Mouse (Mus musculus) CD8-positive naive resting alpha-beta T cell, adult 2 months (primary cell): ENCODE results near the gene Cdkl1.

Experiments
- DNase-seq, 2 experiments: peaks; one replicate each; pipeline ENCODE4 v3.0.0; 2022; ENCODE audit warnings: low read depth in 2 of 2, low spot score in 2 of 2

Gene Cdkl1

DNA sequence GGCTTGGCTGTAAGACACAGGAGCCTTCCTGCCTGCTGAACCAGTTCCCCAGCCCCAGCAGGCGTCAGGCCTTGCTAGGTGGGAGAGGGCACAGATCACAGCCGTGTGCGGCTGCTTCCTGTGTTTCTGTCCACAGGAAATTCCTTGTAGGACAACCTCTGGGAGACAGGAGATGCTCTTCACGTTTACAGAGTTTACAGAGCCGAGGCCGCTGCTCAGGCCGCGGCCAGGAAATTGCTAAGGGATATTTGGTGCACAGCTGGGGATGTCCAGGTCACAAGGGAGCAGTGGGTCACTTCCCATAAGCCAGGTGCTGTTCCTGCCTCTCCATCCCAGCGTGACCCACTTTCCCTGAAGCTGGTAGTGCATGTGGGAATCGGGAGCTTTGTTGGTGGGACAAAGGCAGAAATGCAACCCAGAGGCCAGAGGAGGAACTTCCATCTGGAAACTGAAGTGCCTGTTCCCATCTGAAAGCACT lies 39.2 kb downstream of the Cdkl1 start:
- DNase-seq, result no peak

DNA sequence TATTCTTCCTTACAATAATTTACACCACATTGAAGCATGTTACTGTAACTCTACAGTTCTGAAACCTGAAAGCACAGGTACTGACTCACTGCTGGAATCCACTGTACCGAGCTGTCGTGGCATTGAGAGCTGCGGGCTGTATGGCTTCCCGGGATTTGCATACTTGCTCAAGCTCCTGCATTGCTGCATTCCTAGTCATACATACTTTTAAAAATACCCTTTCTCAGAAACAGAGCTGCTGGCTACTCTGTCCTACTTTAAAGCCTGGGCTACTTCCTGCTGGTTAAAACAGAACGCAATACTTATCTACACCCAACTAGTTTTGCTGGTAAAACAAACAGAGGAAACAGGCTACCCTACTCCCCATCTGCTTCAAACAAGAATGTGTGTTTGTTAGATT lies 46.9 kb downstream of the Cdkl1 start:
- no peak for DNase-seq

DNA sequence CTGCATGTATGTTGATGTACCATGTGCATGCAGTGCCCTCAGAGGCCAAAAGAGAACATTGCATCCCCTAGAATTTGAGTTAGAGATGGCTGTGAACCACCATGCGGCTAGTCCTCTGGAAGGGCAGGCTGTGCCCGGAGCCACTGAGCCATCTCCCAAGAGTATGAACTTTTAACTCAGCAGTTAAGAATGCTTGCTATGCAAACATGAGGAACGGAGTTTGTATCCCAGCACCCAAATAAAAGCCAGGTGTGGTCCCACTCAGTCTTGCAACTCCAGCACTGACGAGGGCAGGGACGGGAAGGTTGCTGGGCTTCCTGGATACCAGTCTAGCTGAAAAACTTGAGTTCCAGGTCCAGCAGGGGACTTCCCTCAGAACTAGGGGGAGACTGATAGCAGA lies 49.1 kb downstream of the Cdkl1 start:
- DNase-seq, result no peak

DNA sequence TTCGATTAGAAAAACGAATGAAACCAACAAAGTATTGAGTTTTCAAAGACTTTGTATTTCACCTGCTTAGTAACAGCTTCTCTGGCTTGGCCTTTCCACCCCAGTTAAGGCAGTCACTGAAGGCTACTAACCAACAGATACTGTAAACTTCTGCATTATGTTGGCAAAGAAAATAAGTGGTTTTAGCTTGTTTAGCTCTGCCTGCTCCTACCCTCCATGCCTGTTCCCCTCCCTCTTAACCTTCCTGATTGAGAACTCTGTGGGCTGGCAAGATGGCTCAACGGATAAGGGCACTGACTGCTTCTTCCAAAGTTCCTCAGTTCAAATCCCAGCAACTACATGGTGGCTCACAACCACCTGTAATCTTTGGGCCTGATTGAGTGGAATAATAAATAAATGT lies 57.1 kb downstream of the Cdkl1 start:
- DNase-seq, result no peak

DNA sequence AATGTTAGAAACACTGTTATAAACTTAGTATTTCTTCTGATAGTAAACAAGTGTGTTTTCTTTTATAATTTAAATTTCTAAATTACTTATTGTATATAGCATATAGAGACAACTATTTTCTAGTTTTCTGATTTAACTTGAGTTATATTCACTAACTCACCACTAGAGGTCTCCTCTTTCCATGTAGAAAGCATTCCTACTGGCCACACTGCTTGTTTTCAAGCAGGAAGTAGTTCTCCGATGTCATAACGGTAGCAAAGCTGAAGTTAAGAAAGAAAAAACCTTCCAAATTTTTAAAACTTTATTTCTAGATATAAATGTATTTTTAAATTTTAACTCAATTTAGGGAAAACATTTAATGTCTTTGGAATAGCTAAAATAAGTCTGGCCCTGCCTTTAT lies 57.5 kb downstream of the Cdkl1 start:
- DNase-seq, result peak in 1 of 2 experiments; percentile 14

DNA sequence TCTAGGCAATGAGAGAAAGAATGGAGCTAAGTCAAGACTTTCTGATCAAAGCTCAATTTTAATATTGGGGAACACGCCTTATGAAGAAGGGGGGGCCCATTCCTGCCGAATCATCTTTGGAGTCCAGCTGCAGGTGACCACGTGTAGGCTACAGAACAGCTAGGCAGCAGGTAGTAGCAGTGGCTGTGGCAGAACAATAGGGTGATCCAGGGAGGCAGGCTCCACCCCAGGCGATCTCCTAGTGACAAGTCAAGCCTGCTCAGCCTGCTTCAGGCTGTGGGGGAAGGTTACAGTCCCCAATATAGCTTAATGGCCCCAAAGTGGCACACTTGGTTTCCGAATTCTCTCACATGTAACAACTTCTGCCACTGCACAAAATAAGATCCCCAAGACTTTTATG lies 58.8 kb downstream of the Cdkl1 start:
- no peak for DNase-seq

DNA sequence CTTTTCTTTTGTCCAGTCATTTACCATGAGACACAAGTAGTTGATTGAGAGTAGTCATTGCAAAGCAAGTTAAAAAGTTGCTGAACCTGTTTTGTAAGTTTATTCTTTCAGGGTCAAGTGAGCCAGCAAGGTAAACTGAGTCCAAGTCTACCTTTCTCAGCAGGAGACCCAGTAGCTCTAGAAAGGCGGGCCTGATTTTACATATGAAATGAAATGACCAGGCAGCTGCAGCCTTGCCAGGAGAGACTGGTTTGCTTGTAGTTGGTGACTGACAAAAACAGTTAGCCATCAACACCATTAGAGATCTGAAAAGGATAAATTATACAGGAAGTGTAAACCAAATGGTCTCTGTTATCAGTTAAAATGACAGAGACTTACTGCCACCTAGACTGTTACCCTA lies 60.8 kb downstream of the Cdkl1 start:
- DNase-seq, result no peak

DNA sequence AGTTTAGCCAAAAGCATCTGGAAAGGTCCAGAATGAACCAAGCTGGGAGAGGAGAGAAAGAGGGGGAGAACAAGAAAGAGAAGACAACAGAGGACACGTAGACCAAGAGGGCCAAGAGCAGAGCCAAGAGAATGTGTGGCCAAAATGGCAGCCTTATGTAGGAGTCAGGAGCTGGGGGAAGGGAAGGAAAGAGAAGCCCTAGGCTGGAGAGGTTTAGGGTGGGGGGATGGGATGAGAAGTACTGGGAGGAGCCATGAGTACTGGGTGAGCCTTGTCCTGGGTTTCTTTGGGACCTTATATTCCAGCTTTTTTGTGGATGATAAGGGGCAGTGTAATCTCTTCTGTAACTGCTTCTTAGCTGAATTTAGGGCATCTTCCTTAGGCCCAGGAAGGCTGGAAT lies 61.8 kb downstream of the Cdkl1 start:
- no peak for DNase-seq

DNA sequence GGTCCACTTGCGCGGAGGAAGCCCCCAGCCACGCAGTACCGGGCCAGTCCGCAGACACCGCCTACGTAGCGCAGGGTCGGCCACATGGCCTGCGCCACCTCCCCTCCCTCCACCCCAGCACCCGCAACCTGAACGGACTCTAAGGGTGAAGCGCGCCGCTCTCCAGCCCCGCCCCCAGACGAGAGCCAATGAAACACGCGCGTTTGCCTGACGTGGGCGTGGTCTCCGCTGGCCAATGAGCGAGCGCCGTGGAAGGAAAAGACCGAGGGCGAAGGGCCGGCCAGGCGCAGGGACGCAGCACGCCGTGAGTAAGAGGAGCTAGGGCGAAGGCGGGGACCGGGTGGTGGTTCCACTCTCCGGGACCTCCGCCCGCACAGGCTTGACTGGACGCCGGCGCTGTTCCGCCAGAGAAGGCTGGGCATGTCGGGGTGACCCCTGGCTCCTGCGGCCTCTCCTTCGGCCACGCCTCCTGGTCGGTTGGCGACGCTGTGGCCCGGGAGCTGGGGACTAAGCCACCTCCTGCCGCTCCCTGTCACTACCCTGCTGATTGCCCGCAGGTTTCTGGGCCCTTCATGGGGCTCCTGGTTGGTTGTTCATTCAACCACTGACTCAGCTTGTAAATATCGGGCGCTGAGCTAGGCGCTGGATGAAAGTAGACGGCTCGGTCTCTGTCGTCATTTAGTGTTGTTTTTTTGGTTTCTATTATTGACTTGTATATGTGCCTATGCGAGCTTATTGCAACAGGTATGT lies 66.2 kb downstream of the Cdkl1 start, which contains the start of the genes L2hgdh and Atp5s:
L2hgdh (minus strand) TSS at position 163 of the 750 bp plus-strand sequence.
Atp5s (plus strand) TSS at position 240 of the 750 bp plus-strand sequence.
- DNase-seq, result peak; percentile 75 to 85

DNA sequence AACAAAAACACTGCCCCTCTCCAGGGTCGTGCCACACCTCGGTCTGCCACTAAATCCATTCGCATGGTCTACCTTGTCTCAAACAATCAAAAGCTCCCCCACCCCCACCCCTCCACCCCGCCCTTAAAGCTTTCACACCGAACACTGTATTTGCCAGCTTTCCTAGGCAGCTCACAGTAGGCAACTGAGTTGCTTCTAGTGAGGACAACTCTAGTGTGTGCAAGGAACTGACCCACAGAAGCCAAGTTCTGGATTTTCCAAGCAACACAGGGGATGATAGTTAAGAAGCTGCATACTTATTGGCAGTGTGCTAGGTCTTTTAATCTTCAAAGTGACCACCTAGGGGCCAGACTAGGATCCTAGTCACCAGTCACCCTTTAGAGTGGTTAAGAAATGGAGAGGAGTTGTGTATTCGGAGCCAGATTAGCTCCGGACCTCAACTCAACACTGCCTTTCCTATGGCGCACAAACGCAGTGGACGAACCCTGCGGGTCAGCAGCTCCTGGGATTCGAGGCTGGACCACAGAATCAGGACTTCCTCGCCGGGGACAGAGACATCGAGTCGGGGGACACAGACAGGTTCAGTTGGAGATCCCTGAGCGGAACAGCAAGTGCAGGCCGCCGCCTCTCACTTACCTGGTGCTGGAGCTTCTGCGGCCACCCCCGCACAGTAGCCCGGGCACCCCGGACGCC lies 66.9 kb downstream of the Cdkl1 start:
- no peak for DNase-seq

DNA sequence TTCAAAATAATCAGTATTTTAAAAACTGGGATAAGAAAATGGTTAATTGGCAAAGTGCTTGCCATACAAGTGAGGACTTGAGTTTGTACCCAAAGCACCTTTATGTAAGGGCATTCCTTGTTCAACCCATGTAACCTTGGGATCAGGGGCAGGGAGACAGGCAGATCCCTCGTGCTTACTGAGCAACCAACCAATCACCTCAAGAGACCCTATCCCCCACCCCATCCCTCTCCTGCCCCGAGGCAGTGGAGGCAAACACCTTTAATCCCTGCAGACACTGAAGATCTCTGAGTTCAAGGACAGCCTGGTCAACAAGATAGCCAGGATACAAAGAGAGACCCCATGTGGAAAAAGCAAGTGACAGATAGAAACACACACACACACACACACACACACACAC lies 67.7 kb downstream of the Cdkl1 start:
- no peak for DNase-seq

DNA sequence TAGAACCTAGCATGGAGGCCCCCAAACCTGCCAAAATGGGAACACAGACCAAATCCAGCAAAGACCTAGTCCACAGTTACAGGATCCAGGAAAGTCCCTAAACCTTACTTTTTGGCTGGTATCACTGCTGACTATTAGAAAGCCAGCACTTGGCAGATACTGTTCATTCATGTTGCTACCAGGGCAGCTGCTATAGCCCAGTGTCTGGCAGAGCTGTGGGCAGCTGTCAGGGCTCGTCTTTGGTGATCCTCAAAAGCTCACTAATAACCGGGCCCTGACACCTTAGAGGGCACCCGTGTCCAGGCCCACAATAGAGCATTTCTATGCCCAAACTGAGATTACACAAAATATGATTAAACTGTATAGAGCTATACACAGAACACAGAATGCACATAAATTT lies 68.2 kb downstream of the Cdkl1 start:
- no peak for DNase-seq

DNA sequence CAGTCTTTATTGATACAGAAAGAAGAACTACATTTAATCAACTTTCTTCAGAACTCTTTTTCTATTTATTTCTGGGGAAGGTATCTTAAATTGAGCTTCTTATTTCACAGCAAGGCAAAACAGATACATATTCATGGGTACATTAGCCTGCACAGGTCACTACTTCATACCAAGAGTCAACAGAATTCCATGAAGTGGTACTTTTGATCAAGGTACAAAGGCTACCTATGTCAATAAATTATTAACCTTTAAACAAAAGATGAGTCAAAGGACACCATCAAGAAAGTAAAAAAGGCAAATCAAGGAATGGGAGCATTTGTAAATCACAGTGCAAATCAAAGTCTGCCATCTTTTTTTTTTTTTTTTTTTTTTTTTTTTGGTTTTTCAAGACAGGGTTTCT lies 77.4 kb downstream of the Cdkl1 start:
- no peak for DNase-seq

DNA sequence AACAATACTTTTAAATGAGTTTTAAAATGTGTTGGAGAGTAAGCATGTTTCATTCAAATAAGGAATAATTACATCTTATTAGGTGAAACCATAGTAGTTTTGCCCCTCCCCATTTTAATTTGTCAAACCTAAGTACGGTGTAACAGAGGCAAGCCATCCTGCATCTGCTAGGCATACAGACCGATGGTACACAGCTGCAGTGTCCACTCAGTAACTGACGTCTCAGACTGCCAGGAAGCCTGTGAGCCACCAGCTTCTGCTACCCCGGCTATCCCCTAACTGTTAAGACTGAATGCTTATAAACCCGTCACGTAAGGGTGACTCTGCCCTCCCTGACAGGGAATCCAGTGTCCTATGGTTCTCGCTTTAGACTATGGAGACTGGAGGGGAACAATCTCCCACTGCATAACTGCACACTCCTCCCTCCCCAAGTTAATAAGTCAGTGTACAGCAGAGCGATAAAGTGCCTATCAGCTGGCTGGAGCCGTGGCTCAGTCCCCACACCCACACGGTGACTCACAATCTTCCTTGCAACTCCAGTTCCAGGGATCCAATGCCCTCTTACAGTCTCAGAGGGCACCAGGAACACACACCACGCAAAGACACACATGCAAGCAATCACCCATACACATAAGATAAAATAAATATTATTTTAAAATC lies 86.1 kb downstream of the Cdkl1 start:
- no peak for DNase-seq

DNA sequence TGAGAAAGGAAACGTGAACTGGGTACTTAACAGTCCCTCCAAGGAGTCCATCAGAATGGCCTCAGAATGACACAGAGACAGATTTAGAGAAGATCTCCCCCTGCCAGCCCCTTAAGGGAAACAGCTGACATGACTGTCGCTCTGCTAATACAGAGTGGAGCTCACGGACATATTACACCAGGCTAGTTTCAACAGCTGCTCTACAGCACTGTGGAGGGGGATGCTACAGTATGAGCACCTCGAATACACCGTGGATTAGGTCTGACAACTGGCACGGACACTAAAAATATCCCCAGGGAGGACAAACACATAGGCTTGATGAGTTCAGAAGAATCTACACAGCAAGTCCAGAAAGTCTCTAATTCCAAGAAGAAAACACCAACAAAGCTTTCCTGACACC lies 92.7 kb downstream of the Cdkl1 start:
- no peak for DNase-seq
